Mouse (Mus musculus): ENCODE measurements around the gene Gm21394. TPM values are rescaled to one million over a fixed set of nuclear protein-coding genes. Genes with fewer than 3 reads are reported as not detected.

Gm21394 gene
- not detected for polyA plus RNA-seq (2014; fragmentation: Illumina TruSeq; extraction: RNeasy Lipid Tissue Mini Kit (QIAGEN cat#74804); ENCODE audit: low read depth, low replicate concordance)

GRCm38 (mm10) chrY:84564807-84565206 lies at the start of gene Gm21394:
Gm21394 (minus strand) TSS chrY:84564907.

Other genes with a start within 250 kb of the Gm21394 start
- gene Gm21409, start 181.8 kb upstream of the Gm21394 start, polyA plus RNA-seq (2014; fragmentation: Illumina TruSeq; extraction: RNeasy Lipid Tissue Mini Kit (QIAGEN cat#74804); ENCODE audit: low read depth, low replicate concordance), result not detected